Mouse (Mus musculus): Measurements from ENCODE around the gene Olfr1039. TPM values are rescaled to one million over a fixed set of nuclear protein-coding genes. Genes with fewer than 3 reads are reported as not detected.
"Not testable (repeated sequence)": the region's sequence is repeated elsewhere in the genome, so short reads cannot be mapped to it uniquely, and the experiment has no call there.

Olfr1039 gene
- total RNA-seq (2021) = not detected

- DNase-seq (ENCODE audit: extremely low spot score in 1 of 2, low spot score in 1 of 2) = no peak
Observed at GRCm38 (mm10) chr2:86135828-86136227, at the start of gene Olfr1039. Olfr1039 (minus strand) TSS chr2:86135928.

GRCm38 (mm10) chr2:86179950-86180349, 44.2 kb upstream of the Olfr1039 start:
- no peak for DNase-seq (ENCODE audit: extremely low spot score in 1 of 2, low spot score in 1 of 2)

- no peak for DNase-seq (ENCODE audit: extremely low spot score in 1 of 2, low spot score in 1 of 2)
Observed at GRCm38 (mm10) chr2:86177720-86178119, 42.0 kb upstream of the Olfr1039 start, which contains the start of gene Olfr1044. Olfr1044 (minus strand) TSS chr2:86177820.

GRCm38 (mm10) chr2:86175422-86175821, 39.7 kb upstream of the Olfr1039 start:
- DNase-seq (ENCODE audit: extremely low spot score in 1 of 2, low spot score in 1 of 2) = not testable (repeated sequence)

GRCm38 (mm10) chr2:86167422-86167821, 31.7 kb upstream of the Olfr1039 start, which contains the start of gene Olfr1043:
Olfr1043 (minus strand) TSS chr2:86167522.
- no peak for DNase-seq (ENCODE audit: extremely low spot score in 1 of 2, low spot score in 1 of 2)

- DNase-seq (ENCODE audit: extremely low spot score in 1 of 2, low spot score in 1 of 2) = no peak
Observed at GRCm38 (mm10) chr2:86161738-86162137, 26.0 kb upstream of the Olfr1039 start, which contains the start of gene Olfr1042. Olfr1042 (minus strand) TSS chr2:86161838.

GRCm38 (mm10) chr2:86146632-86147031, 10.9 kb upstream of the Olfr1039 start, which contains the start of gene Olfr1040:
Olfr1040 (minus strand) TSS chr2:86146732.
- DNase-seq (ENCODE audit: extremely low spot score in 1 of 2, low spot score in 1 of 2) = no peak

GRCm38 (mm10) chr2:86087285-86087684, 48.4 kb downstream of the Olfr1039 start, which contains the start of gene Olfr1037:
Olfr1037 (minus strand) TSS chr2:86087385.
- no peak for DNase-seq (ENCODE audit: extremely low spot score in 1 of 2, low spot score in 1 of 2)

- DNase-seq (ENCODE audit: extremely low spot score in 1 of 2, low spot score in 1 of 2) = not testable (repeated sequence)
Observed at GRCm38 (mm10) chr2:86080478-86080877, 55.2 kb downstream of the Olfr1039 start.

Other genes with a start within 250 kb of the Olfr1039 start
- gene Olfr1024, start 230.9 kb downstream of the Olfr1039 start, total RNA-seq (2021) = not detected
- gene Olfr1025-ps1, start 220.7 kb downstream of the Olfr1039 start, total RNA-seq (2021) = not detected
- not detected for gene Olfr1026, start 214.4 kb downstream of the Olfr1039 start, total RNA-seq (2021)
- gene Olfr1028, start 185.5 kb downstream of the Olfr1039 start, total RNA-seq (2021) = not detected
- gene Olfr1029, start 162.0 kb downstream of the Olfr1039 start, total RNA-seq (2021) = not detected
- gene Olfr1030, start 156.7 kb downstream of the Olfr1039 start, total RNA-seq (2021) = not detected
- not detected for gene Olfr1031, start 145.6 kb downstream of the Olfr1039 start, total RNA-seq (2021)
- gene Olfr1032, start 130.4 kb downstream of the Olfr1039 start, total RNA-seq (2021) = not detected
- not detected for gene Olfr1033, start 115.3 kb downstream of the Olfr1039 start, total RNA-seq (2021)
- not detected for gene Olfr1034, start 90.1 kb downstream of the Olfr1039 start, total RNA-seq (2021)
- not detected for gene Olfr1036, start 61.9 kb downstream of the Olfr1039 start, total RNA-seq (2021)
- gene Olfr1037, start 48.5 kb downstream of the Olfr1039 start, total RNA-seq (2021) = not detected
- not detected for gene Olfr1040, start 10.8 kb upstream of the Olfr1039 start, total RNA-seq (2021)
- not detected for gene Olfr1042, start 25.9 kb upstream of the Olfr1039 start, total RNA-seq (2021)
- gene Olfr1043, start 31.6 kb upstream of the Olfr1039 start, total RNA-seq (2021) = not detected
- gene Olfr1044, start 41.9 kb upstream of the Olfr1039 start, total RNA-seq (2021) = not detected
- not detected for gene Olfr52, start 49.8 kb upstream of the Olfr1039 start, total RNA-seq (2021)
- gene Olfr1045, start 67.1 kb upstream of the Olfr1039 start, total RNA-seq (2021) = not detected
- gene Olfr1046, start 83.4 kb upstream of the Olfr1039 start, total RNA-seq (2021) = not detected
- gene Olfr1047, start 95.5 kb upstream of the Olfr1039 start, total RNA-seq (2021) = not detected
- not detected for gene Olfr1048, start 104.4 kb upstream of the Olfr1039 start, total RNA-seq (2021)
- gene Olfr1049, start 122.4 kb upstream of the Olfr1039 start, total RNA-seq (2021) = not detected
- not detected for gene Olfr1051, start 143.2 kb upstream of the Olfr1039 start, total RNA-seq (2021)
- gene Olfr1052, start 156.5 kb upstream of the Olfr1039 start, total RNA-seq (2021) = not detected
- not detected for gene Olfr1053, start 179.4 kb upstream of the Olfr1039 start, total RNA-seq (2021)
- not detected for gene Olfr1054, start 199.5 kb upstream of the Olfr1039 start, total RNA-seq (2021)
- gene Olfr1055, start 214.4 kb upstream of the Olfr1039 start, total RNA-seq (2021) = not detected
- gene Olfr1056, start 226.5 kb upstream of the Olfr1039 start, total RNA-seq (2021) = not detected
- gene Olfr1057, start 242.5 kb upstream of the Olfr1039 start, total RNA-seq (2021) = not detected

Data from layer of hippocampus, postnatal 25 days (tissue).